Mouse (Mus musculus): ENCODE results near the gene Ppp1r9b. TPM values are rescaled to one million over a fixed set of nuclear protein-coding genes. Genes with fewer than 3 reads are reported as not detected.
"Not testable (repeated sequence)": the region's sequence is repeated elsewhere in the genome, so short reads cannot be mapped to it uniquely, and the experiment has no call there.

Gene Ppp1r9b
- polyA plus RNA-seq, 1 experiment from 2014 or later = 22.0 TPM

DNA sequence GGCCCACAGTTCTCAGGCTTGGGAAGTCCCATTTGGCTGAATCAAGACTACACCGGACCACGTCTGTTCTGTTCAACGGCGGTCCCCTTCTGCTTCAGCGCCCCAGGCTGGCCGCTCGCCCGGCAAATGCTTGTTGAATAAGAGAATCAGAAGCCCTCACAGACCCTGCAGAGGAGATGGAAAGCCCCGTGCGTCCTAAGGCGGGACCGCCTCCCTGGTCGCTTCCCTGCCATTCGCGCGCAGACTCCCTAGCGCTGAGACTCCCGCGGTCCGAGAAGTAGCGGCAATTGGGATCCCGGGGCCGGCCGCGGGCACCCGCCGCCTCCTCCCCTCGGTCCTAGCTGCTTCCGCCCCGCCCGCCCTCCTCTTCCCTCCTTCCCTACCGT, 18.8 kb downstream of the Ppp1r9b start, which contains the start of gene Samd14:
Samd14 (plus strand) TSS at position 251 of the 386 bp plus-strand sequence.
- H3K27ac ChIP-seq (ENCODE audit: low read length) = peak within 1 kb of the TSS; percentile 91
- H3K36me3 ChIP-seq (ENCODE audit: control insufficient read depth, insufficient read depth) = peaks cover 4% of the 10 kb centered on the region
- ATAC-seq = peak; percentile 85
- H3K4me2 ChIP-seq (ENCODE audit: low read length) = peak within 1 kb of the TSS; percentile 61
- peak within 1 kb of the TSS; percentile 99 for H3K9ac ChIP-seq (replicated peaks; ENCODE audit: low read depth, low read length)
- no peaks in the 10 kb centered on the region for H3K9me3 ChIP-seq (ENCODE audit: control insufficient read depth, low read length)
- H3K27me3 ChIP-seq (replicated peaks; ENCODE audit: control insufficient read depth, insufficient read depth, low read length) = no peaks in the 10 kb centered on the region
- H3K4me3 ChIP-seq (replicated peaks; ENCODE audit: low read length) = peak within 1 kb of the TSS; percentile 97
- WGBS = 0% methylated on average over 30 of the region's 32 CpGs
- H3K4me1 ChIP-seq (replicated peaks; ENCODE audit: control insufficient read depth, insufficient read depth, low read length) = peaks cover 58% of the 10 kb centered on the region

DNA sequence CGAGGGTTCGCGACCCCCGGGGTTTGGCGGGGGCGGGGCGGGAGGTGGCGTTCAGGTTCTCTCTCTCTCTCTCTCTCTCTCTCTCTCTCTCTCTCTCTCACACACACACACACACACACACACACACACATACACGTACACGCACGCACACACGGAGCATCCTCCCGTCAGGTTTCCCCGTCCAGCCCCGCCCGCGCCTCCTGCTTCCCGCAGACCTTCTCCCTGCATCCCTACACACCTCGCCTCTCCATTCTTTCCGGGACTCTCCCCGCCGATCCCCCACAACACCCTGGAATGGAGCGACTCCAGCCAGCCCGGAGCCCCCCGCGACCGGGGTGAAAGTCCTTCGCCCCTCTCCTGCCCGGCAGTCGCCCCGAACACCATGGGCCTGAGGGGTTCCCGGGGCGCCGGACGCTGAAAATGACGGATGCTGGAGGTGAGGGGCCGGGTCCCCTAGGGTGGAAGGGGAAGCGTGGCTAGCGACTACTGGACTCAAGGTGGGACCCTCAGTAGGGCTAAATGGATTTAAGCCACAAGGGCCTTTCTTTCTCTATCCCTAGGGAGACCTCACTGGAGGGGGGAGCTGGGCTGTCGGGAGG, 19.4 kb downstream of the Ppp1r9b start:
- peak overlapping the region; percentile 61 for H3K4me2 ChIP-seq (ENCODE audit: low read length)
- peaks cover 53% of the 10 kb centered on the region for H3K4me1 ChIP-seq (replicated peaks; ENCODE audit: control insufficient read depth, insufficient read depth, low read length)
- peak overlapping the region; percentile 97 for H3K4me3 ChIP-seq (replicated peaks; ENCODE audit: low read length)
- no peaks in the 10 kb centered on the region for H3K27me3 ChIP-seq (replicated peaks; ENCODE audit: control insufficient read depth, insufficient read depth, low read length)
- WGBS = under 1% methylated on average over 38 of the region's 40 CpGs
- peak overlapping the region; percentile 99 for H3K9ac ChIP-seq (replicated peaks; ENCODE audit: low read depth, low read length)
- peak overlapping the region; percentile 91 for H3K27ac ChIP-seq (ENCODE audit: low read length)
- no peaks in the 10 kb centered on the region for H3K9me3 ChIP-seq (ENCODE audit: control insufficient read depth, low read length)
- ATAC-seq = peak; percentile 49
- no peaks in the 10 kb centered on the region for H3K36me3 ChIP-seq (ENCODE audit: control insufficient read depth, insufficient read depth)

DNA sequence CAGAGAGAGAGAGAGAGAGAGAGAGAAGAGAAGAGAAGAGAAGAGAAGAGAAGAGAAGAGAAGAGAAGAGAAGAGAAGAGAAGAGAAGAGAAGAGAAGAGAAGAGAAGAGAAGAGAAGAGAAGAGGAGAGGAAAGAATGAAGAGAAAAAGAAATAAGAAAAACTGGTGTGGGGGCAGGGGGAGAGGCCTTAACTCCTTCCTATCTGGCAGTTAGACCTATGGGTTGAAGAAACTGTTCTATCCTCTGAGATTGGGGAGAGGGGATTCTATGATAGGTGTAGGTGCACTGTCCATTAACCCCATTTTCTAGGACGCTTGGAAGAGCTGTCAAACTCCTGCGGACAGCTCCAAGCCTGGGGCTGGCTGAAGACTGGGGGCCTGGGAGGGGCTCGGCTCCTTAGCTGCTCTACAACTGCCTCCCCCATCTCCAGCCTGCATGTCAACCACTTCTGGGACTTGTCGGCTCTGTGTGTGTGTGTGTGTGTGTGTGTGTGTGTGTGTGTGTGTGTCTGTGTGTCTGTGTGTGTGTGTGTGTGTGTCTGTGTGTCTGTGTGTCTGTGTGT, 20.1 kb downstream of the Ppp1r9b start:
- ATAC-seq; H3K27ac ChIP-seq (ENCODE audit: low read length): not testable (repeated sequence)

DNA sequence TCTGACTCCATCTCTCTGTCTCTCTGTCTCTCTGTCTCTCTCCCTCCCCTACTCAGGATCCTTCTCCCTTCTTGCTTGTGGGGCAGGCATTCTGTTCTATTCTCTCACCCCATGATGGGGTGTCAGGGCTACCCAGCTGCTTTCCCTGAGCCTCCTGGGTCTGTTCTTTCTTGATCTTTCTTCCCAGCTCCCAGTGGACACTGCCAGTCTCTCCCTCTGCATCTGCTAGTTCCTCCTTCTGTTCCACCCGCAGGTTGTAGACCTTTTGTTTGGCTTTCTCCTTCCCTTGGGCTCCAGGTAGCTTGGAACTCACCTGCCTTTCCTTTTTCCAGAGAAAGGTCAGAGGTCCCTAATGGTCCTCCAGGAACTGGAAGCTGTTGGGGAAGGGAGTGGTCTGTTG, 20.6 kb downstream of the Ppp1r9b start:
- 0 out of 2 replicates have a peak overlapping the region, but pooled peaks have one; percentile 8 for H3K27ac ChIP-seq (ENCODE audit: low read length)
- WGBS = 19% methylated on average over 1 of the region's 1 CpGs
- no peak for ATAC-seq
- peak overlapping the region; percentile 99 for H3K9ac ChIP-seq (replicated peaks; ENCODE audit: low read depth, low read length)
- 0 out of 2 replicates have a peak, but pooled peaks cover 3% of the 10 kb centered on the region for H3K36me3 ChIP-seq (ENCODE audit: control insufficient read depth, insufficient read depth)
- no peaks in the 10 kb centered on the region for H3K27me3 ChIP-seq (replicated peaks; ENCODE audit: control insufficient read depth, insufficient read depth, low read length)
- H3K4me1 ChIP-seq (replicated peaks; ENCODE audit: control insufficient read depth, insufficient read depth, low read length) = peaks cover 48% of the 10 kb centered on the region
- peak overlapping the region; percentile 81 for H3K4me2 ChIP-seq (ENCODE audit: low read length)
- peak overlapping the region; percentile 97 for H3K4me3 ChIP-seq (replicated peaks; ENCODE audit: low read length)
- H3K9me3 ChIP-seq (ENCODE audit: control insufficient read depth, low read length) = no peaks in the 10 kb centered on the region

More for the DNA sequence above, 20.1 kb downstream of the Ppp1r9b start:
- Histone ChIP-seq H3K4me3 (replicated peaks; ENCODE audit: low read length) (peak overlapping the region; percentile 97), H3K4me2 (ENCODE audit: low read length) (peak overlapping the region; percentile 81), H3K4me1 (replicated peaks; ENCODE audit: control insufficient read depth, insufficient read depth, low read length) (peaks cover 52% of the 10 kb centered on the region), H3K9ac (replicated peaks; ENCODE audit: low read depth, low read length) (peak overlapping the region; percentile 99)
- not testable (repeated sequence) for H3K9me3 ChIP-seq (ENCODE audit: control insufficient read depth, low read length); H3K27me3 ChIP-seq (replicated peaks; ENCODE audit: control insufficient read depth, insufficient read depth, low read length); H3K36me3 ChIP-seq (ENCODE audit: control insufficient read depth, insufficient read depth)
- WGBS = 2% methylated on average over 3 of the region's 4 CpGs

- no peaks in the 10 kb centered on the region for H3K27me3 ChIP-seq (replicated peaks; ENCODE audit: control insufficient read depth, insufficient read depth, low read length)
- H3K27ac ChIP-seq (ENCODE audit: low read length) = no peak overlapping the region
- H3K9ac ChIP-seq (replicated peaks; ENCODE audit: low read depth, low read length) = peak overlapping the region; percentile 99; the same call in 1 of the 2 replicates
- peak overlapping the region; percentile 81 for H3K4me2 ChIP-seq (ENCODE audit: low read length)
- peaks cover 44% of the 10 kb centered on the region for H3K4me1 ChIP-seq (replicated peaks; ENCODE audit: control insufficient read depth, insufficient read depth, low read length)
- ATAC-seq = no peak
- WGBS = 45% methylated on average over 3 of the region's 3 CpGs
- peak overlapping the region; percentile 97 for H3K4me3 ChIP-seq (replicated peaks; ENCODE audit: low read length)
- H3K36me3 ChIP-seq (ENCODE audit: control insufficient read depth, insufficient read depth) = 0 out of 2 replicates have a peak, but pooled peaks cover 3% of the 10 kb centered on the region
- no peaks in the 10 kb centered on the region for H3K9me3 ChIP-seq (ENCODE audit: control insufficient read depth, low read length)
Measured at GRCm38 (mm10) chr11:95012075-95012474, 21.2 kb downstream of the Ppp1r9b start.

DNA sequence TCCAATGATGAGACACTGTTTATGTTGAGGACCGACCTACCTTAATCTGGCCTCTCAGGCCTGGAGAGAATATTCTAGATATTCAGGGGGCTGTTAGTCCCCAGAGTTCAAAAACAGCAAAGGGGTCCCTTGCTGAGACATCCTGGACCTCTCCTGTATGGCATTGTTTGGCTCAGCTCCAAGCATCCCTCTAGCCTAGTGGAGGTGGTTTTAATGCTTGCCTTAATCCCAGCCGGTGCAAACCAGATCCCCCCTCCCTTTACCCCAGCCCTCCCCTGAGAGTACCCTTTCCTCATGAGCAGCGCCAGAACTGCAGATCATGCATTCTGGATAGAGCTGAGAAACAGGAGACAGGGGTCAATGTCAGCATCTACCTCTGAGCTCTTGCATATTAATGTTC, 21.7 kb downstream of the Ppp1r9b start:
- WGBS = 32% methylated on average over 3 of the region's 3 CpGs
- H3K27ac ChIP-seq (ENCODE audit: low read length) = no peak overlapping the region
- H3K4me1 ChIP-seq (replicated peaks; ENCODE audit: control insufficient read depth, insufficient read depth, low read length) = peaks cover 45% of the 10 kb centered on the region
- H3K27me3 ChIP-seq (replicated peaks; ENCODE audit: control insufficient read depth, insufficient read depth, low read length) = no peaks in the 10 kb centered on the region
- peak overlapping the region; percentile 81 for H3K4me2 ChIP-seq (ENCODE audit: low read length)
- H3K4me3 ChIP-seq (replicated peaks; ENCODE audit: low read length) = peak overlapping the region; percentile 97
- no peaks in the 10 kb centered on the region for H3K9me3 ChIP-seq (ENCODE audit: control insufficient read depth, low read length)
- 0 out of 2 replicates have a peak, but pooled peaks cover 3% of the 10 kb centered on the region for H3K36me3 ChIP-seq (ENCODE audit: control insufficient read depth, insufficient read depth)
- ATAC-seq = no peak
- peak overlapping the region; percentile 14; the same call in 1 of the 2 replicates for H3K9ac ChIP-seq (replicated peaks; ENCODE audit: low read depth, low read length)

DNA sequence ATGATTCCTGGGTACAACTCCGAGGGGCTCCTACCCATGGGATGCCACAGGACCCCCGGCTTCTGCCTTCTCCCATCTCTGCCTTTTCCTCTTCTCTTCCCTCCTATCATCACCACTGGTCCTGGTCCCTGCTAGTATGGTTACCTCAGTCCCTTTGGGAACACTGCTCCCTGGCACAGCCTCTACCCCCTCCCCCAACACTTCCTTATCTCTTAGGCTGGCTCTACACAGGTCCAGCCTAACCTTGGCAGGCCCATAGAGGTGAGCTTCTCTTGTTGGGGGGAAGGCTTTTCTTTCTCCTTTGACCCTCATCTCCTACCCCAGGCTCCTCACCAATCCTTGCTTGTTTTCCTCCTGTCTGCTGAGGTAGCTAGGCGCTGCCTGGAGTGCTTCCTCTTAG, 24.6 kb downstream of the Ppp1r9b start:
- H3K9ac ChIP-seq (replicated peaks; ENCODE audit: low read depth, low read length) = no peak overlapping the region
- no peaks in the 10 kb centered on the region for H3K9me3 ChIP-seq (ENCODE audit: control insufficient read depth, low read length)
- peaks cover 15% of the 10 kb centered on the region; the same call in 1 of the 2 replicates for H3K36me3 ChIP-seq (ENCODE audit: control insufficient read depth, insufficient read depth)
- no peak overlapping the region for H3K4me3 ChIP-seq (replicated peaks; ENCODE audit: low read length)
- no peak overlapping the region for H3K4me2 ChIP-seq (ENCODE audit: low read length)
- 73% methylated on average over 3 of the region's 3 CpGs for WGBS
- H3K27me3 ChIP-seq (replicated peaks; ENCODE audit: control insufficient read depth, insufficient read depth, low read length) = no peaks in the 10 kb centered on the region
- no peak overlapping the region for H3K27ac ChIP-seq (ENCODE audit: low read length)
- no peak for ATAC-seq
- peaks cover 31% of the 10 kb centered on the region for H3K4me1 ChIP-seq (replicated peaks; ENCODE audit: control insufficient read depth, insufficient read depth, low read length)

DNA sequence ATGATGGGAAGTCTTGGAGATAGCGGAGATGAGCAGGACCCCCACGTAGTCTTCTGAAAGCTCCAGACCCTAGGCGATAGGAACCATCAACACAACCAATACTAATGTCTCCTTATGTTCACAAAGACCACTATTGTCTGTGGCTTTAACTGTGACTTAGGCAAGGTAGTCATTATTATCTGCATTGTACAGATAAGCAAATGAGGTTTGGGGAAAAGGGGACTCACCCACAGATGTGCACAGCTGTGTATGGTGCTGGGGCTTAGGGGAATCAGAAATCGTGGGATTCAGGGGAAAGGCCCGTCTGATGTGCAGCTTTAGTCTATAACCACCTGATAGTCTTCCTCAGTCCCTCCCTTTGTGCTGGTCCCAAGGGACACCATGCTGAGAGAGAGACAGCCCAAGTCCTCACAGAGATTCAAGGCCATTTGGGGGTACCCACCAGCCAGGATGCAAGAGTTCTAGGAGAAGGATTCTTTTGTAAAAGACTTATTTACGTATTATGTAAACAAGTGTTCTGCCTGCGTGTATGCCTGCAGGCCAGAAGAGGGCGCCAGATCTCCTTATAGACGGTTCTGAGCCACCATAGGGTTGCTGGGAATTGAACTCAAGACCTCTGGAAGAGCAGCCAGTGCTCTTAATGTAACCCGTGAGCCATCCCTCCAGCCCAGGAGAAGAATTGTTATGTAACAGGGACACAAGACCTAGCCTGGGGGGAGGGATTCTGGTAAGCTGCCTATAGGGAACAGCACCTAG, 31.6 kb downstream of the Ppp1r9b start:
- no peak overlapping the region for H3K27ac ChIP-seq (ENCODE audit: low read length)
- 83% methylated on average over 10 of the region's 10 CpGs for WGBS
- H3K4me1 ChIP-seq (replicated peaks; ENCODE audit: control insufficient read depth, insufficient read depth, low read length) = peaks cover 9% of the 10 kb centered on the region
- H3K27me3 ChIP-seq (replicated peaks; ENCODE audit: control insufficient read depth, insufficient read depth, low read length) = no peaks in the 10 kb centered on the region
- H3K9ac ChIP-seq (replicated peaks; ENCODE audit: low read depth, low read length) = no peak overlapping the region
- peaks cover 41% of the 10 kb centered on the region for H3K36me3 ChIP-seq (ENCODE audit: control insufficient read depth, insufficient read depth)
- no peak overlapping the region for H3K4me3 ChIP-seq (replicated peaks; ENCODE audit: low read length)
- ATAC-seq = no peak
- no peak overlapping the region for H3K4me2 ChIP-seq (ENCODE audit: low read length)
- H3K9me3 ChIP-seq (ENCODE audit: control insufficient read depth, low read length) = no peaks in the 10 kb centered on the region

DNA sequence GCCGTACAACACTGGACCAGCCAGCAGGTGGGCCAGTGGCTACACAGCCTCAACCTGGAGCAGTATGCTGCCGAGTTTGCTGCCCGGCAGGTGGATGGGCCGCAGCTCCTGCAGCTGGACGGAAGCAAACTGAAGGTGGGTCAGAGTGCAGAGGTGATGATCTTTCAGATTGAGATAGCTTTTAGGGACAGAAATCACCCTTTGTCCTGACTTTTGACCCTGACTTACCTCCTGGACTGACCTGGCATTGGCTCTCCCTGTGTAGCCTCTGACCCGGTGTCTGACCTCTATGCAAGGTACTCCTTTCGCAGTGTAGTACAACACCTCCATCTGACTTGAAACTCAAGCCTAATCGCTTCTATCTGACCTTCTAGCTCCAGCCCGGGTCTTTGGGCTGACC, 32.6 kb downstream of the Ppp1r9b start:
- Histone ChIP-seq H3K9me3 (ENCODE audit: control insufficient read depth, low read length) (no peaks in the 10 kb centered on the region), H3K27ac (ENCODE audit: low read length) (no peak overlapping the region), H3K4me3 (replicated peaks; ENCODE audit: low read length) (no peak overlapping the region), H3K27me3 (replicated peaks; ENCODE audit: control insufficient read depth, insufficient read depth, low read length) (no peaks in the 10 kb centered on the region), H3K4me1 (replicated peaks; ENCODE audit: control insufficient read depth, insufficient read depth, low read length) (peaks cover 15% of the 10 kb centered on the region), H3K9ac (replicated peaks; ENCODE audit: low read depth, low read length) (no peak overlapping the region), H3K4me2 (ENCODE audit: low read length) (no peak overlapping the region), H3K36me3 (ENCODE audit: control insufficient read depth, insufficient read depth) (peaks cover 41% of the 10 kb centered on the region)
- WGBS = 97% methylated on average over 9 of the region's 9 CpGs
- no peak for ATAC-seq

Measured in forebrain, embryonic 16.5 days (tissue).